In the genomic region with DNA sequence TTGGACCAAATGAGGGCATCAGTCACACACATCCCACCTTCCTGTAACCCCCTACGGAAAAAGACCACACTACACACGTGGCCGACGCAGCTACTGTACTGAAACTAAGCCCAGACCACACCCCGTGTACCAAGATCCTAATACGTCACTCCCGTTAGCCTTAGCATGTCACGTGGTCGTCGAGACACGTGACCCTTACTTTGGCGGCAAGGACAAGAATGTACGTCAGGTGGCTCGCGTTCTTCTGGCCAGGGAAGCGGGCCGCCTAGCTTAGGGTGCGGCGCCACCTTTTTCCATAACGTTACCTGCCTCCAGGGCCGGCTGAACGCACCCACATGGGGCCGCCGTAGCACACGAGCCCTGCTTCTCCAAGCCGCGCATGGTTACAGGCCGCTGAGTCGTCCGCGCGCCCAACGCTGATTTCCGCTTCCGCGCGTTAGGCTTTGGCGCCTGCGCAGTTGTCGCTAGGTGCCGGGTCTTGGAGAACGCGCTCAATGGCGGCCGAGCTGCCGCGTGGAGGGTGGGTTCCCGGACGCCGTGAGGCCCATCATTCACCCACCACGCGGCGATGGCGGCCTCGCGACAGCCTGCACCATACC, we compare ENCODE assay signal across 7 mouse cellular contexts. TPM values are rescaled to one million over a fixed set of nuclear protein-coding genes. Genes with fewer than 3 reads are reported as not detected.
DNase-seq lines count a peak whose midpoint lies in the region; ATAC-seq lines count a peak whose summit lies in the region.

A gene (minus strand): TSS at position 425 of the 599 bp plus-strand sequence.

- peak; percentile 95 for ATAC-seq in embryonic facial prominence, embryonic 11.5 days (replicated peaks; ENCODE audit: insufficient number of reproducible peaks, low FRiP score, low TSS enrichment, low read depth)
- ATAC-seq in granulocyte monocyte progenitor cell, adult 5-6 weeks (replicated peaks; ENCODE audit: poor library complexity, severe bottlenecking) = peak; percentile 89
- peak; percentile 97 for ATAC-seq in midbrain, embryonic 13.5 days

- WGBS in embryonic facial prominence, embryonic 11.5 days = under 1% methylated on average over 56 of the region's 56 CpGs
- WGBS in limb, embryonic 10.5 days = under 1% methylated on average over 56 of the region's 56 CpGs
- under 1% methylated on average over 56 of the region's 56 CpGs for WGBS in midbrain, embryonic 13.5 days

- no peaks in the 10 kb centered on the region for H3K4me1 ChIP-seq in embryonic facial prominence, embryonic 11.5 days (ENCODE audit: control insufficient read depth, insufficient read depth, low read length)
- peaks cover 7% of the 10 kb centered on the region for H3K4me1 ChIP-seq in limb, embryonic 10.5 days
- H3K4me1 ChIP-seq in midbrain, embryonic 13.5 days (replicated peaks) = peaks cover 3% of the 10 kb centered on the region

- peak; percentile 96 for DNase-seq in adrenal gland, postnatal 14 days
- DNase-seq in embryonic facial prominence, embryonic 11.5 days (ENCODE audit: low spot score) = peak; percentile 99
- peak; percentile 94 for DNase-seq in kidney, adult 11 months
- peak; percentile 97 for DNase-seq in limb, embryonic 10.5 days (ENCODE audit: low spot score)
- DNase-seq in spleen, adult 12 weeks (ENCODE audit: low spot score) = peak; percentile 92

- H3K9me3 ChIP-seq in embryonic facial prominence, embryonic 11.5 days (replicated peaks; ENCODE audit: control insufficient read depth, low read length) = no peaks in the 10 kb centered on the region
- no peaks in the 10 kb centered on the region for H3K9me3 ChIP-seq in limb, embryonic 10.5 days (replicated peaks)
- no peaks in the 10 kb centered on the region for H3K9me3 ChIP-seq in midbrain, embryonic 13.5 days

- H3K27ac ChIP-seq in embryonic facial prominence, embryonic 11.5 days (replicated peaks; ENCODE audit: low read depth, low read length) = peak within 1 kb of the TSS; percentile 90
- peak within 1 kb of the TSS; percentile 98 for H3K27ac ChIP-seq in limb, embryonic 10.5 days
- peak within 1 kb of the TSS; percentile 86 for H3K27ac ChIP-seq in midbrain, embryonic 13.5 days

- H3K27me3 ChIP-seq in embryonic facial prominence, embryonic 11.5 days (ENCODE audit: control insufficient read depth, insufficient read depth, low read length) = no peaks in the 10 kb centered on the region
- no peaks in the 10 kb centered on the region for H3K27me3 ChIP-seq in limb, embryonic 10.5 days (ENCODE audit: low read depth, poor library complexity, severe bottlenecking)
- H3K27me3 ChIP-seq in midbrain, embryonic 13.5 days = 0 out of 2 replicates have a peak, but pooled peaks cover 3% of the 10 kb centered on the region

- H3K4me2 ChIP-seq in embryonic facial prominence, embryonic 11.5 days (ENCODE audit: low read depth, low read length) = peak within 1 kb of the TSS; percentile 56
- H3K4me2 ChIP-seq in midbrain, embryonic 13.5 days (replicated peaks) = peak within 1 kb of the TSS; percentile 58

- peak within 1 kb of the TSS; percentile 92 for H3K9ac ChIP-seq in embryonic facial prominence, embryonic 11.5 days (replicated peaks; ENCODE audit: low read length)
- H3K9ac ChIP-seq in midbrain, embryonic 13.5 days (replicated peaks) = peak within 1 kb of the TSS; percentile 67

- peak within 1 kb of the TSS; percentile 60 for H3K4me3 ChIP-seq in embryonic facial prominence, embryonic 11.5 days (ENCODE audit: low read depth, low read length)
- peak within 1 kb of the TSS; percentile 74 for H3K4me3 ChIP-seq in limb, embryonic 10.5 days
- peak within 1 kb of the TSS; percentile 52 for H3K4me3 ChIP-seq in midbrain, embryonic 13.5 days (replicated peaks)

- no peaks in the 10 kb centered on the region for H3K36me3 ChIP-seq in embryonic facial prominence, embryonic 11.5 days (replicated peaks; ENCODE audit: control insufficient read depth, insufficient read depth, low read depth, low read length)
- H3K36me3 ChIP-seq in limb, embryonic 10.5 days = peaks cover 22% of the 10 kb centered on the region
- H3K36me3 ChIP-seq in midbrain, embryonic 13.5 days = peaks cover 16% of the 10 kb centered on the region

RNA-seq across cellular contexts. Expression of the gene that starts here (rescaled TPM):
- total RNA-seq in adrenal gland, postnatal 14 days (2021) = 6.5 and 6.6 TPM in 2 replicates
- 11.8 and 12.3 TPM in 2 replicates for polyA plus RNA-seq in embryonic facial prominence, embryonic 11.5 days (2014; fragmentation: Nextera tagmentation; extraction: Ambion mirVana)
- total RNA-seq in granulocyte monocyte progenitor cell, adult 5-6 weeks (2014; fragmentation: Nextera tagmentation) = 11.1 and 13.3 TPM in 2 replicates
- 11.8 and 12.7 TPM in 2 replicates for total RNA-seq in granulocyte monocyte progenitor cell, adult 5-6 weeks (2017)
- 11.5 and 11.9 TPM in 2 replicates for polyA plus RNA-seq in limb, embryonic 10.5 days (2016; fragmentation: Nextera tagmentation; extraction: Ambion mirVana)
- polyA plus RNA-seq in midbrain, embryonic 13.5 days (2015; fragmentation: Nextera tagmentation; extraction: Ambion mirVana) = 7.8 and 9.2 TPM in 2 replicates

Comparison
In these comparisons a context has a peak if more than half of its experiments do, and no peak if none do; other contexts are left out.
1. Peak in every context shown above with its lines: DNase-seq, ATAC-seq, H3K4me3 ChIP-seq and H3K27ac ChIP-seq.